Mouse (Mus musculus): ENCODE results near the gene Ppp1r12b. TPM values are rescaled to one million over a fixed set of nuclear protein-coding genes. Genes with fewer than 3 reads are reported as not detected.

Ppp1r12b gene
- total RNA-seq, 2 experiments from 2014 or later: 147 to 165 TPM

DNA sequence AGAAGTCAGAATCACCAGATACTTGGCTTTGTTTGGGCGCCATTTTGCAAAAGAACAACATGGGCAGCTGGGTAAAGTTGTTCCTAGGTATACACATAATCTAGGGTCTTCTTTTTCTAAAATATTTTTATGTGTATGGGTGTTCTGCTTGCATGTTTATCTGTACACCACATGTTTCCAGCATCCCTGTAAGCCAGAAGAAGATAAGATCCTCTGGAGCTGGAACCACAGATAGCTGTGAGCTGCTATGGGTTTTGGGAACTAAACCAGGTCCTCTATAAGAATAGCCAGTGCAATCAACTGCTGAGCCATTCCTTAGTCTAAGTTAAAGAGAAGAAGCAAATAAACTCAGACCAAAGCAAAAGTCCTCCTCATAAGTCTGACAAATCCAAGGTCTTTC, 138.6 kb downstream of the Ppp1r12b start:
- intact Hi-C loops (cut with DNase I): no loop called here

DNA sequence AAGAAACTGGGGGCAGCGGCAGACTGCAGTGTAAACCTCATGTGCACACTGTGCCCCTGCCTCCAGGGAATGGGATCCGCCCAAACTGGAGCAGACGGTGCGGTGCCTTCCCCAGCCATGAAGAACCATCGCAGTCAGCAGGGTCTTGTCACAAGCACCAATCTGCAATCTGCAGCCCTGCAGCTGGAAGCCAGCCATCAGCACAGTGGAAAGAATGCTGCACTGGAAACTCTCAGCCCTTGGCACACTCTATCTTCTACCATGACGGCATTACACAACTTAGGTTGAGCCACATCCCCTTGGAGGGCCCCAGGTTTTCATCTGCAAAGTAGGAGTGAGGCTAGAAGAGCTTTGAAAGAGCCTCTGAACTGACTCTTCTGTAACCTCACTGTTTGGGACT, 139.1 kb downstream of the Ppp1r12b start:
- peak; percentile 67 for DNase-seq (ENCODE audit: low spot score)
- intact Hi-C loops (cut with DNase I): no loop called here

More for the DNA sequence above, 138.6 kb downstream of the Ppp1r12b start:
- DNase-seq (ENCODE audit: low spot score): no peak

DNA sequence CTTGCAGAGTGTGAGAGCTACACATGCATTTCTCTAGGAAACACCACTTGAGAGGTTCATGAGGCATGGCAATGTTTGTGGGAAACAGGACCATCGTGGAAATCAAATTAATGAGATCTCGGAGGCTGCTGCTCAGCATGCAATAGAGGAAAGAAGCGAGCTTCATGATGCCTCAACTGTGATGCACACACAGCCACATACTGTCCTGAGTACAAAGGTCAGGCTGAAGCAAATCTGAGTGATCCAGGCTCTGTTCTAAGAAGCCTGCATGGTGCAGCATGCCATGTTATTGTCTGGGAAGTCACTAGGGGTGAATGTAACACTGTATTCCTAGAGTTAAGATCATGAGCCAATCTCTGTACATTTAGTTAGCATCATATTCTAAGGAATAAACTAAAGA, 140.0 kb downstream of the Ppp1r12b start:
- intact Hi-C loops (cut with DNase I): no loop called here
- DNase-seq (ENCODE audit: low spot score): no peak

DNA sequence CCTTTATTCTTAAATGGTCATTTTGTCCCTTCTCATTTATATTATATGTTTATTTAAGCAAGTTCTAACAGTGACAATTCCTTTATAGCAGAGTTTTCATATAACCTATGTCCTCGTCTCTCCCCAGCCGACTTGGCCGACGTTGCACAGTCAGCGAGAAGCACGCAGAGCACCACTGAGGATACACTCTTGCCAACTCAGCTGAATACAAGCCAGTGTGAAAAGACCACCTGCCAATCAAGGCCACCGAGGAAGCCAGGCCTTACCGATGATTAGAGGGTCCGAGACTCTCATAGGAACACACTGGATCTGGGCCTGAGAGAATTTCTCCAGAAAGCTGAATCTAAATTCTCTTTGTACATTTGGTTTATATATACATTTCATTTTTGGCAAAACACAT, 150.3 kb downstream of the Ppp1r12b start:
- intact Hi-C loops (cut with DNase I): no loop called here

GRCm38 (mm10) chr1:134804373-134804772, 151.4 kb downstream of the Ppp1r12b start:
- intact Hi-C loops (cut with DNase I): no loop called here
- DNase-seq (ENCODE audit: low spot score): peak; percentile 23

More for the DNA sequence above, 150.3 kb downstream of the Ppp1r12b start:
- no peak for DNase-seq (ENCODE audit: low spot score)

DNA sequence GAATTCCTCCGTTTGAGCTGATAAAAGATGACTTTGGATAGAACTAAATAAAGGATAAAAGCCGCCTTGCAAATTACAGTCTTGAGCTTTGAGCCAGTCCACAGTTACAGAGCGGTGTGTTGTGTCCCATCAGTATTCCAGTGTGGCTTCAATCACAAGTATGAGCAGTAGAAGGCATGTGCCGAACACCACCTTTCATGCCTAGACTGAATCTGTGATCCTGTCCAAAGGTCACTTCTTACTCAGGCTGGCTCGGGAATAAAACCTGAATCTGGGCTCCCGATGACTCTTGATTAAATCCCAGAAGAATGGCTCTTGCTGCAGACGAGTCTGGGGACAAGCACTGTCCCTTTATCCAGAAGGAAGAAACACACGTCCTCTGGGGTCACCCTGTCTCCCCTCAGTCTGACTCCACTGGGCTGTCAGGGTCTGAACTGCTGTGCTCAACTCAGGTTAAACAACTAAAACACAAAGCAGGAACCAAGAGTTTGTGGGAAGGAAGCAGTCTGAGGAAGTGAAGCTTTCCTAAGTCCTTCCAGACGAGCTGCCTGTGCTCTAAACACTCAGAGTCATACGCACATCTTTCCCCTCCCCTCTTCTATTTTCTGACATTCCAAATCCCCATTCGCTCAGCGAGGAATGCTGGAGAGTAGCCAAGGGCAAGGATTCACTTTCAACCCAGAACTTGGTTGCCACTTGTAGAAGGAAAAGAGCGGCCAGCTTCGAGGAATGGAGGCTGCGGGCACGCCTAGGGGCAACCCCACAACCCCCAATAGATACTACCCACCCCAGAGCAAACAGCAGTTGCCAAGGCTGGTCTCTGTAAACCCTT, 152.2 kb downstream of the Ppp1r12b start:
- DNase-seq (ENCODE audit: low spot score): peak; percentile 55
- intact Hi-C loops (cut with DNase I): loop anchor here (2.0 kb wide), 1 partner anchor 31 kb away; no protein-coding TSS in a partner anchor

GRCm38 (mm10) chr1:134801758-134802157, 154.0 kb downstream of the Ppp1r12b start:
- no peak for DNase-seq (ENCODE audit: low spot score)
- intact Hi-C loops (cut with DNase I): loop anchor here (2.0 kb wide), 1 partner anchor 29 kb away; no protein-coding TSS in a partner anchor

DNA sequence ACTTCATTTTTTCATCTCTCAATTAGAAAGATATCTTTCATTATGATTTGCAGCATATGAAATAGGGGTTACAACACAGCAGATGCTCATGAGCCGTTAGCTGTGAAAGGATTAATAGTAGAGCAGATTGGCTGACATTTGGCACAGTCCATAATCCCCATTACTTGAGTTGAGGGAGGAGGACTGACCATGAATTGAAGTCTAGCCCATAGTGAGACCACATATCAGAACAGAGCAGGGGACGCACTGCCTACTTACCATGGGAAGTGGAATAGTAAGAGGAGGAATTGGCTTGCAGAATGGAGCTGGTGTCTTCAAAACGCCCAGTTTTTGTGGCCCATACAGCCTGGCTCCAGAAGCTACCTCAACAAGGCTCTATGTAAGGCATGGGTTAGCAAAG, 159.2 kb downstream of the Ppp1r12b start:
- intact Hi-C loops (cut with DNase I): no loop called here
- no peak for DNase-seq (ENCODE audit: low spot score)

- intact Hi-C loops (cut with DNase I): no loop called here
- DNase-seq (ENCODE audit: low spot score): no peak
These were observed 159.7 kb downstream of the Ppp1r12b start for GRCm38 (mm10) chr1:134796076-134796475.

DNA sequence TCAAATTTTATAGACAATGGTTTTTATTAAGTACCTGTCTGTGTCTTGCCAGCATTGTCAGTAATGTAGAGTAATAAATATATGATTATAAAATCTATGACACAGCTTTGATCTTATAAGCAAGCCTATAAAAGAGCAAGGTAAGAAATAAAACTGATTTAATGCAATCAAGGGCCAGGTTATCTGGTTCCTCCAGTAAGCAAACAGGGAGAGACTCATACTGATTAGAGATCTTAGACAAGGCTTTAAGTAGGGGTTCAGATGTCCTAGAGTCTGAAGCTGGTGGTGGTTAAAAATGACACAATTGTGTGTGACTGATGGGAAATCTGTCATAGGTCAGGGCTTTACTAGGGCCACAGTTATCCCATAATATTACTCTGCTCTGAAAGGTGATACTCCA, 164.3 kb downstream of the Ppp1r12b start:
- intact Hi-C loops (cut with DNase I): no loop called here
- no peak for DNase-seq (ENCODE audit: low spot score)

DNA sequence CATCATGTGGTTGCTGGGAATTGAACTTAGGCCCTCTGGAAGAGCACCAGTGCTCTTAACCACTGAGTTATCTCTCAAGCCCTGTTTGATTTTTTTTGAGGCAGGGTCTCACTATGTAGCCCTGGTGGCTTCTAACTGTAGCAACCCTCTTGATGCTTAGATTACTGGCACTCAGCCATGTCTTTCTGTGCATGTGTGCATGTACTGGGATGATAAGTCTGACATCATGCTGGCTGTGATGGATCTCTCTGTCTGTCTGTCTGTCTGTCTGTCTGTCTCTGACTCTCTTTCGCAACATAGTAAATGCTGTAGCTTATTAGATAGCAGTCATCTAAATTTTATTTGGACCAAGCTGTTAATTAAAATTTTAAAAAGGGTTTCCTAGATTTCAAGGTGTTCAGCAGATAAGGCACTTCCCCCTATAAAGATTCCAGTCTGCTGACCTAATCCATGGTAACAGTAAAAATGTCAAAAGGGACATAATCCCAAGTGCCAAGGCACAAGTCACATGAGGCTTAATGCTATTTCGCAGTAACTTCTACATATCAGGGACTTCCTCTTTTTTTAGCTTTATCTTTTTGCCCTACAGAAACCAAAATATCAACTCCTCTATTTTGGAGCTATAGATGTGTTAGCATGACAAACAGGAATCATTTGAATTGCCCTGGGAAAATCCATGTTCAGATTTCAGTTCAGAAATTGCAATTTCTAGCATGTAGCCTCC, 164.9 kb downstream of the Ppp1r12b start:
- no peak for DNase-seq (ENCODE audit: low spot score)
- intact Hi-C loops (cut with DNase I): no loop called here

GRCm38 (mm10) chr1:134788096-134788495, 167.6 kb downstream of the Ppp1r12b start:
- intact Hi-C loops (cut with DNase I): no loop called here
- no peak for DNase-seq (ENCODE audit: low spot score)

DNA sequence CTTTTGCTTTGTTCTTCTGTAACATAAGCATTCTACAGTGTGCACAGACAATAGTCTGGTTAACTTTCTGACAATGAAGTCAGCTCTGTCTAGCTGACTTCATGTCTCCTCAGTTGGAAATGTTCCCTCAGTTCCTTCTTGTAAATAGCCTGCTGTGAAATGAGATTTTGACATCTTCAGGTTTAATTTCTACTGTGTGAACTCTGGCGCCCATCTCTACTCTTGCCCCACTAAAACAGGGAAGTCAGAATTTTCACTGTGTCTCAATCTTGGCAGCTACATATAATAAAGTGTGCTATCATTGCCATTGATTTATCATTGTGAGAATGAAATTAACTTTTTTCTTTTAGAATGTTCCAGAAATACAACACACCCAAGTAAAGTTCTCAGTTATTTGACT, 170.8 kb downstream of the Ppp1r12b start:
- intact Hi-C loops (cut with DNase I): no loop called here

GRCm38 (mm10) chr1:134784481-134784880, 171.3 kb downstream of the Ppp1r12b start:
- intact Hi-C loops (cut with DNase I): no loop called here
- DNase-seq (ENCODE audit: low spot score): no peak

More for the DNA sequence above, 170.8 kb downstream of the Ppp1r12b start:
- DNase-seq (ENCODE audit: low spot score): no peak

- intact Hi-C loops (cut with DNase I): no loop called here
- no peak for DNase-seq (ENCODE audit: low spot score)
These were observed 171.8 kb downstream of the Ppp1r12b start for GRCm38 (mm10) chr1:134783958-134784357.

DNA sequence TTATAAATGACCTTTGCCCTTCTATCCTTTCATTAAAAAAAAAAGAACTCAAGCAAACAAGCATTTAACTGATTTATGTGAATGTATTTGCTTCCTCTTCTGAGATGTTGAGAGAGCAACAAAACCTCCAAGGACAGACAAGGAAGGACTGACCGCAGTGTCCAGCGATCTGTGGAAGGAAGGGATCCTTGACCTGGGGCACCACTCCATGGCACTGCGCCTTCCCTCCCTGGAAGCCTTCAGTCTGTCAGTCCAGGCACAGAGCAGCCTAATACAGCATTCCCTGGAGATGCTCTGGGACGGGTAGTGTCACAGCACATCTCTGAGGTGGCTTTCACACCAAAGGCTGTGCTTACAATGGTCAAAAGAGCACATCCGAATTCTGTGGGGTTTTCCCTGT, 172.9 kb downstream of the Ppp1r12b start:
- intact Hi-C loops (cut with DNase I): no loop called here
- no peak for DNase-seq (ENCODE audit: low spot score)

- intact Hi-C loops (cut with DNase I): loop anchor here (5.0 kb wide), 1 partner anchor 49 kb away; no protein-coding TSS in a partner anchor
- no peak for DNase-seq (ENCODE audit: low spot score)
These were observed 177.7 kb downstream of the Ppp1r12b start for GRCm38 (mm10) chr1:134777936-134778548.

DNA sequence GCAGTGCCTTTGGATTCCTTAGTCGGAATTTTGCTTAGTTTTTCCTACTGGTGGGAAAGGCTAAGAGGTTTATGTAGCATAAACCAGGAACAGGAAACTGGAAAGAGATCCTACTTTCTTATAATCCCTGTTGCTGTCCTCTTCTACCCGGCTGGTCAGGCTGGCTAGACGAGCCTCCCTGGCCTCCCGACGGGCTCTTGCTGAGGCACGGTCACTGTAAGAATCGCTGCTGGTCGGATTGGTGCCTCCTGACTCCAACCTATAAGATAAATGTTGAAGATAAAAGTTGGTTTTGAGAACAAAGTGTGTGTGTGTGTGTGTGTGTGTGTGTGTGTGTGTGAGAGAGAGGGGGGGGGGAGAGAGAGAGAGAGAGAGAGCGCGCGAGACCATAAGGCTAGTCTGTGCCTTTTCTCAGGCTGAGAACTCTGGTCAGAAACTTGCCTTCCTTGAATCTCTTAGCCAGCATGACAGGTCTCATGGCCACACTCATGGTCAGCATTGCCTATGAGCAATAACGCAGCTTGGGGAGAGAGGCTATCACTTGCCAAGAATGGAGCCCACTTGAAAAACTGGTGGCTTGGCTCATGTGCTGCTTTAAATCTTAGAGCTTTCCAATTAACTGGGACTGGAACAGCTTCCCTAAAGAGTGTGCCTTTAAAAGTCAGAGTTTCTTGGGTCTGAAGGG, 178.4 kb downstream of the Ppp1r12b start:
- DNase-seq (ENCODE audit: low spot score): no peak
- intact Hi-C loops (cut with DNase I): loop anchor here (5.0 kb wide), 1 partner anchor 50 kb away; no protein-coding TSS in a partner anchor

GRCm38 (mm10) chr1:134775631-134776030, 180.1 kb downstream of the Ppp1r12b start:
- intact Hi-C loops (cut with DNase I): loop anchor here (5.0 kb wide), 1 partner anchor 52 kb away; no protein-coding TSS in a partner anchor
- no peak for DNase-seq (ENCODE audit: low spot score)
